Mouse (Mus musculus) lung, adult 18-20 months (tissue): Measurements from ENCODE around the gene Cd34.

ENCODE experiments used
- DNase-seq, 2 experiments: peaks; one replicate each; pipeline ENCODE4 v3.0.0; 2022; ENCODE audit warnings: mixed read lengths in 2 of 2

The Cd34 gene

DNA sequence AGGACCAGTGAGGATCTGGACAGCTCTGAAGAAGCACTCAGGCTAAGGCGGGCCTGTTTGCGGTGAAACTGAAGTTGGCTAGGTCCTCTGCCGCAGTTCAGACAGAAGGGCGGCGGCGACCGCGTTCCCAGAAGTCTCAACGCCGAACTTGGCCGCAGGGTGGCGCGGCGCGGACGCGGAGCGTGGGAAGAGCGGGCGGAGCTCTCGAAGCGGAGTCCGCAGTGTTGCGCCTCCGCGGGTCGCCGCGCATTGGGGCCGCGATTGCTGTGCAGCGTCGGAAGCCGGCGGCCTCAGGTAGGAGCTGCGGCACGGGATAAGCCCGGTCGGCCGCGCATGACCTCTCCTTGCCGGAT lies 37.5 kb downstream of the Cd34 start:
- DNase-seq = peak; percentile 93

DNA sequence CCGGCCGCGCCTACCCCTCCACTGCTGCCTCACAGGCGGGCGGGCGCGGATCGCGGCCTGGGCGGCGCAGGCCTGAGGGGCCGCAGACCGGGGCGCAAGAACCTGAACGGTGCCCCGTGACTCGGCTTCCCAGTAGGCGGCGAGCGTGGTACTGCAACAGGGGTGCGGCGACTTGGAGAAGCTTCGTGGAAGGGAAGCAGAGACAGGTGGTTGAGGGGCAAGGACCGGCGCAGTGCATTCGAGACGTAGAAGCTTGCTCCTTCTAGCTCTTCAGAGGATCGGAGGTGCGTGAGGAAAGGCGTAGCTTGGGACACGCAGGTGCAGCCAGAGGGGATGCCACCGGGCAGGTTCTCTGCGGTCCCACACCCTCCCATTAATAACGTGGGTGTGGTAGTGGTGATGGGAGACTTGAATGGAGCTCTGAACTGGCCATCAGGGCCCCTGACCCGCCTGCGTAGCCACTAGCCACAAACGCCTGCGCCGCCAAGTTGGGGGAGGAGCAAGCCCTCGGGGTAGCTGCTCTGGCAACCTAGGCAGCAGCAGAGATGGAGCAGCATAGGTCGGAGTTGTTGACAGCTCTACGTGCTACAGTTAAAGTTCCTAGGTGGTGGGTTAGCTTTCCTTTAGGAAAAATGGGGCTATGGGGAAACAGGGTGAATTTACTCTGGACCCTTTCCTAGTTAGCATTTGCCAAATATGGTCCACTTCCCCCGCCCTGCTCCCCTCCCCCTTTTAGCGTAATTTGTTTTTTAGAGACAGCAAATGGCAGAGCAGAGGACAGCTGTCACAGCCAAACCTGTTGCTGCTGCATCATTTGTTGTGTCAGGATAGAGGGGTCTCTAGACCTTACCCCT lies 38.1 kb downstream of the Cd34 start:
- peak; percentile 89 to 90 for DNase-seq

DNA sequence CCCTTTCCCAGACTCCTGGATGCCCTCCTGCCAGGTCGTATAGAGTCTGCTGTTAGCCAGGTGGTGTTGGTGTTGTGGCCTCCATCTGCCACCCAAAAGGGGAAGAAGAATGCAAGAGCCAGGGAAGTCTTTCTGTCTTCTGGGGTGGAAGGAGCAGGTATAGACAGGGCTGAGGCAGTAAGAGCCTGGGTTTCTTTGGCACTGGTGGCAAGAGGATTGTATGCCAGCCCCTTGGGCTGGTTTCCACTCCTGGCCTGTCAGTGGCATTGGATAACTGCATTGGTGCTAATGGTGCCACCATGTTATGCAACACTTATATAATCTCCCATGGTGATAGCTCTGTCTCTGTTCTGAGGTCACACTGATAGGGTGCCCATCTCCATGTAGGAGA lies 38.7 kb downstream of the Cd34 start:
- no peak for DNase-seq

DNA sequence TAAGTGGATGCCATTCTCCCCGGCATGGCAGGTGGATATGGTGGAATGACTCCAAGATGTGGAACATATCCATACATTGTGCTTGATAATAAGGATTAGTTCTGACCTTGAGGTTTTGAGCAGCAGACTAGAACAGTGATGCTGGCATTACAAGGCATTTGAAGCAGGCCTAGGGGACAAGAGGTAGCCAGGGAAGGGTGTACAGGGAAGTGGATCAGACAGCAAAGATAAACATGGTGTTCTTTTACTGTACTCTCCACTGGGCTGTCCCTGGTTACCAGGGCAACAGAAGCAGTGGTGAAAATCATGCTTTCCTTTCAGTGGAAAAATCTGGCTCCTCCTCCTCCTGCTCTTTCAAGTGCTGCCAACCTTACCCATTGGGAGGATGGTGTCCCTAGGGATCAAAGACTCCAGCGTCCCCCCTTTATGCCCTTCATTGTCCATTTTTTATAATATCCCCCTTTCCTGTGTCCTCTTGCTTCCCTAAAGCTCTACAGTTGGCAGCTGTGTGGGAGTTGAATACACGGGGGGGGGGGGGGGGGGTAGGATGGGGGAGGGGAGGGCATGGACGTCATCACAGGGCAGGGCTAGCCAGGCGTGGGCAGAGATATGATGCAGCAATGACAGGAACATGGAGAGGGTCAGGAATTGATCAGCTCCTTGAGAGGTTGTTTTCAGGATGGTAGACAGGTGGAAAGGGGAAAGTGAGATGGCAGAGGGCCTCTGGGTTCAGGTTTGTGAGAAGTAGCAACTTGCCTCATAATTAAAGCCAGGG lies 39.5 kb downstream of the Cd34 start:
- peak; percentile 28 to 66 for DNase-seq

DNA sequence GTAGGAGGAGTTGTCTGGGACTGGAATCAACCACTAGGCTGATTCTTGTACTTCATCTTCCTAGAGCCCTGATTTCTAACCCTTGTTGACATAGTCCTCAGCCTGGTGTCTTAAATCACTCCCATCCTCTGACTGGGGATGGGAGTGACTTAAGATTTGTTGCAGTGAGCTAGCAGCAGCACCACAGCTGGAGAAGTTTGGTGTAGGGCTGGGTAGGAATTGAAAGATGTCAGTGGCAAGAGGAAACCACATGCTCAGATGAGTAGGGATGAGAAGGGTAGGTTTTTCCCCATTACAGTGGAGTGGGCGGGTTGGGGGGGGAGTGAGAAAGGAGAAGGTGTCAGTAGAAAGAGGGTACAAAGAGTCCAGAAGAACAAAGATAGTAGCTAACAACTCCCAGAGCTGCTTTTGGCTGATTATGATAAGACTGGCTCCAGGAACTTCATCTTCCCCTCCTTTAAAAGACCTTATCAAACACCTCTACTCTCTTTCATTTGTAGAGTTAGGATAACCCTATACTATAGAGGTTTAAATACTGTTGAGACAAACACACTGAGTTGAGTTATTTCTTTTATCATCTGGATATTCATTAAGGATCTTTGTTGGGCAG lies 42.3 kb downstream of the Cd34 start:
- no peak for DNase-seq

DNA sequence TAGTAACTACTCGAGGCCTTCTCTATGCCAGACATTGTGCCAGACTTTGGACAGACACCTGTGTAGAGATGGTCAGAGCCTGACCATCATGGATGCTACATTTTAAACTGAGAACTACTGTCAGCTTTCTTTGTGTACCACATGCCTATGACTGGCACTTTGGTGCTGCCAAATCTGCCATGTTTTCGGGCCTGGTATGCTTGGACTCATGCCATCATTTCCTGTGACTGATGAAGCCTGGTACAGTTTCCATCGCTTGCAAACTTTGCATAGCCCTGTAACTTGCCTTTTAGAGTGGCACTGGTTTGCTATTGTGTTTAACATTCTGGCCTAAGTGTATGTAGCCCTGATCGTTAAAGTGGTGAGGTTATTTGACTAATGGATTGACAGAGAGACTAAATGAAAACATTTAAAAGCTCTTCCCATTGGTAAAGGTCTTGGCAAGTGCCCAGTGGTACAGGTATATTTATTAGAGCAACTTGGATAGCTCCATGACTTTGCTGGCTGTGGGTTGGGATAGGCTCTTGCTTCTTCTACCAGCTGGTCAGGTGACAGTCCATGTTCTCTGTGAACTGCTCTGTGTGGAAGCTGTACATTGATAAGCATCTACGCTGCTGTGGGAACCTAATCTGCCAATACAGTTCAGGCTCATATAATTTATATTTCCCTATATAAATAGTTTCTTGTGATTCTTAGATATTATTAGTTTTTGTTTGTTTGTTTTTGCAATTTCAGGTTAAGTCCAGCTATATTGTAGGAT lies 44.5 kb downstream of the Cd34 start:
- no peak for DNase-seq

DNA sequence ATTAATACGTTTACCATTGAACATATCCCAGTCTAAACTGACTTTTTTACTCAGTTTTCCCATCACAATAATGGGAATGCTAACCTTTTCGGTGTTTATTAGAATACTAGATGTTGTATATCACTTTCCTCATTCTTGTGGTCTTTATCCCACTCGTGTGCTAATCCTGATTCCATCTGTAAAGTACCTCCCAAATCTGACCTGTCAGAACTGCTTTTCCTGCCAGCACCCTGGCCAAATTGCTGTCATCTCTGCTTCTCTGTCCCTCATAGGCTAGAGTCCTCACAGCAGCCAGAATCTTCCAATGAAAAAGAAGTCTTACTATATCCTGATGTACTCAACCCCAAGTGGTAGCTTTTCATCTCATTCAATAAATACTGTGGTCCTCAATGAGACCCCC lies 46.3 kb downstream of the Cd34 start:
- no peak for DNase-seq

DNA sequence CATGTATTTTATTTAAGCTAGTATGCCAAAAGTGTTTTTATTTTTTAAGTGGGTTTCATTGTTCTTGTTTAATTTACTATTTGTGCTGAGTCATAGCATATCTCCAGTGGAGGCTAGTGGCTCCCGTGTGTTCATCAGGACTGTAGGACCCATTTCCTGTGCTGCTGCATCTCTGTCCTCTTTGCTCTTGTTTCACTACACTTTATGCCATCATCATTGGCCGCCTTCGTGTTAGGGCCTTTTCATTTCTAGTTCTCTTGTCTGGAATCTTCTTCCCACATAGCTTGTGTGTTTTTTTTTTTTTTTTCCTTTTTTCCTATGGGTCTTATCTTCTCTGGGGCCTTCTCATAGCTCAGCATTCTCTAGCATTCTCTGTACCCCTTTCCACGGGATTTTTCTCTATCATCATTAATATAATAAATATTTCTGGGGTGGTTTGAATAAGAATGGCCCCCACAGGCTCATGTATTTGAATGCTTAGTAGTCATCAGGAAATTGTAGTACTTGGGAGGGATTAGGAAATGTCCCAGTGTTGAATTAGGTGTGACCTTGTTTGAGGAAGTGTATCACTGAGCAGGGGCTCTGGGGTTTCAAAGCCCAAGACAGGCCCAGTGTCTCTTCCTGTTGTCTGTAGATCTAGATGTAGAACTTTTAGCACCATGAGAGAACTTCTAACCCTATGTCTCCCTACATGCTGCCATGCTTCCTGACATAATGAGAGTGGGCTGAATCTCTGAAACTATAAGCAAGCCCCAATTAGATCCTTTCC lies 47.0 kb downstream of the Cd34 start:
- no peak for DNase-seq

DNA sequence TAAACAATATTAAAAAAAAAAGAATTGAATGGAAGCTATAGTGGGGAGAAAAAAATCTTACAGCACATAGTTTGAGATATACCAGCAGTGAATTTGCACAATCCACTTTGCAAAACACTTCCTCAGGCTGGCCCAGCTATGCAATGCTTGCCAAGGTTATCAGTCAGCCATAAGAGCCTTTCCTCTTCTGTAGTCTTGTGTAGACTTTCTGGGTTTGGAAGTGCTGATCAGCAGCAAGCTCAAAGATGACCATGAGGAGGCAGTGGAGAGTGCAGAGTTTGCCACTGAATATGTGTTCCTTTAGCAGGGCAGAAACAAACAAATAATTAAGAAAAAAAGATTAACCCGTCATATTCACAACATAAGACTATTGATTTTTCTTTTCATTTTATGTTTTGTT lies 50.4 kb downstream of the Cd34 start:
- no peak for DNase-seq

DNA sequence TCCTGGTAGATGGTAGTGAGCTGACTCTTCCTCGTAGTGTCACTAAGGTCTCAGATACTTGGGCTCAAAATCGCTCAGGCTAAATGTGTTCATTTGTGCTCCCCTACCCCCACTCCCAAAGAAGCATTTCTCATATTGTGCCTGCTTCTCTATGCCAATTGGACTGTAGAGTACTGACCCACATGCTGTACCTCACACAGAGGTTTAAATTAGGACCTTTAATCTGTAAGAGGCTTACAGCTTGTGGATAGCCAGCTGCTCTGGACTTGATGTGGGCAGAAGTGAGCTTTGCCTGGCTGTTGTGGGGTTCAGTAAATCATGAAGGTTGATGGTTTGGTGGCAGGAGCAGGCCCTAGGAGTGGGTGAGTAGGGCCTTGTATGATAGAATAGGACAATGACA lies 52.4 kb downstream of the Cd34 start:
- DNase-seq = no peak

DNA sequence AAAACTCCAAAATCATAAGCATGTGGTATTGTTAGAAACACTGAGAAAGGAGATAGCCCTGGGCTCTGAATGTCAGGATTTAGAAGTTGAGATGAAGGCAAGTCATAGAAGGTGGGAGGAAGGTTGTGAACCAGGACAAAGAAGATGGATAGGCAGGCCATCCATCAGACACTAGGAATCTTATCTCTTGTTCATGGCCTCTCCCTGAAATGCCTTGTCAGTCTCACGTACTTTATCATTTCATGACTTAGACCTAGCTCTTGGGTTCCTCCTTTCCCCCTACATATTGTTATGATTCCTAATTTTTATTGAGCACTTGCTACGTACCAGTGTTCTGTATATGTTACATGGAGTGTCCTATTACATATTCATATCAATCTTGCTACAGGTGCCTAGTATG lies 53.0 kb downstream of the Cd34 start:
- no peak for DNase-seq

DNA sequence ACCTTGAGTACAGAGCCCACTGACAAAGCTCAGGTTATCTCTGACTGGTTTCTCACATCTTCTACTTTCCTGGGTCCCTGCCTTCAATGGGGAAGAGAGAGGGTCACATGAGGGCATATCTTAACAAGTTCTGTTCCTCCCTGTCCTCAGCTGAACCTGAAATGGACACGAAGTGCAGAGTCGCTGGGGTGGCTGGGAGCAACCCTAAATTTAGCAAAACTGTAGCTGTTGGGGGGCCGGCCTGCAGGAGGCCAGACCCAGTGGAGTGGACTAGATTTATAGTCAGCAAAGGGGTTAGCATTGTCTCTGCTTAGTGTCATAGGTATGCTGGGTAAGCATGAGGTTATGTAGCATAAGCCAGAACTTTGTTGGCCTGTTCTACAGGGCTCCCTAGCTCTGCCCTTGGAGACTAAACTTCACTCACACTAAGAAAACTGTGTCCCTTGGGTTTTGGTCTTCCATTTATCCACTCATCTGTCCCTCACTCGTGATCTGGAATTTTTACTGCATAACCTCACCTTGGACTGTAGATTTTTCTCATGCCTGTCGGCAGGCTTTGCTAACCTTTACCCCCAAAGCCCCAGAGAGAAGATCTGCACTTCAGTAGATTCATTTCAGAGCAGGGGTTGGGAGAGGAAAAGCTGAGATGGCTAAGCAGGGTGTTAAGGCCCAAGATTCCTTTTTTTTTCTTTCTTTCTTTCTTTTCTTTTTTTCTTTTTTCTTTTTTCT lies 54.1 kb downstream of the Cd34 start:
- DNase-seq = no peak

DNA sequence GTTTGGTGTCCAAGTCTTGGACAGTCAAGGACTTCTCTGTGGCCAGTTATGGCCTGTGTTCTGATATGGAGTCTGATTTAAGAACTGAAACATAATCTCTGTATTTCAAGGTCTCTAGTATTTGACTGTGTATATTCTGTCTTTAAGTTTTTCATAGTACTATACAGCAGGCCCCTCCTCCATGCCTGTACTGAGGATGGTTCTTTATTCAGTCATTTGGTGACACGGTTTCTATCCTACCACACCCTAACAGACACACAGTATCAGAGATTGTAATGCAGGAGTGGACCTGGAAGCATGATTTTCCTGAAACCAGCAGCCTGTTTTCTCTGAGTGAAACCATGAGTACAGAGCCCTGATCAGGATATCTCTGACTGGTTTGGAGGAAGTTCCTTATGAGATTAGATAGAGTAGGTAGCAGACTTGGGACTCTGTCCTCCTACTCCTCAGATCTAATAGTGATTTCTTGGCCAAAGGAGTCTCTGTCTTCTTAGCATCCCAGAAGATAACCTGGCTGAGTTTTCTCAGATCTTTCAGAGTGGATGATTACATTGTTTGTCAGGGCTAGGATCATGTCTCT lies 54.9 kb downstream of the Cd34 start:
- no peak for DNase-seq

DNA sequence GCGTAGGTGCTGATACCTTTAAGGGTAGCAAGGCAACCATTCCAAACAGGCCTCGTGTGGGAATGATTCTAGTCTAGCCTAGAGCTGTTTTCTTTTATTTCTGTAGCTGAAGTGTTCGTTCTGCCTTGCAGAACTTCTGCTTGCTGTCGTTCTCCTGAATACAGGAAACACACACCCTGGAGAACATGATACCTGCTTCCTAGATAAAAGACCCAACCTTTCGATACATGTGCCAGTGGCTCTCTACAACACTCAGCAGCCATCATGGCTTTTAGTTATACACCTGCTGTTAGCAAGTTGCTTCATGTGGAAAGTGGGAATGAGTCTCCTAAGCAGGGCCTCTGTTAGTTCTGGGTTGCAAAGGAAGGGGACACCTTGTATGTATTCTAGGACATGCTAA lies 55.6 kb downstream of the Cd34 start:
- DNase-seq = no peak

DNA sequence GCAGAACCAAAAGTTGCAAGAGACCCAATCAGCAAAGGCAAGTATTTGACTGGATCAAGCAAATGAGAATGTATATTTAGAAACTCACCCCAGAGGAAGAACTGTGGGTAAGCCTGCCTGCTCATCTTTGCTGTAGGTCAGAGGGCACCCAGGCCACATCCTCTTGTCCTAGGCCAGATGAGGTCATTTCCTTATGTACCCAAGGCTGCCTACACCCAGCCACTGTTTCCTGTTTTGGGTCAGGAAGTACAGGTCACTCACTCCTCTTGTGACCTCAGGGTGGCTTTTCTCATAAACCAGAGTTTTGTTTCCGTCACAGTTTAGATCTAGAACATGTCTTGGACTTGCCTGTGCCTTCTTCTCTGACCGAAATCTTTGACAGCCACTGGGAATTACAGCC lies 56.6 kb downstream of the Cd34 start:
- peak; percentile 84 to 88 for DNase-seq

DNA sequence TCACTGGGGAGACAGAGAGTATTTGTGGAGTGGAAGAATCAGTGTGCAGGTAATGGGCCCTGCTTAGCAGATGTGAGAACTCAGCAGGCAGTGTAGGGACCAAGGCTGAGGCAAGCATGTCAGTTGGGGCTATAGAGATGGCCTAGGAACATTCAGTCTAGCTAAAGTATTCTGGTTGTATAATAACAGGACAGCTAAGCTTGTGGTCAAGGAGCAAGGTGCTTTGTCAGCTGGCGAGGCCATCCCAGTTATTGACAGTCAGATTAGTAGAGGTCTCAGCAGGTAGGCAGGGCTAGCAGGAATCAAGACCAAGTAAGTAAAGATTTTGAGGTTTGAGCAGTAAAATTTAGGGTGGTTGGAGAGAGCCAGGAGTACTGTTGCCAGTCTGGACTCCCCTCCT lies 59.8 kb downstream of the Cd34 start:
- no peak for DNase-seq

DNA sequence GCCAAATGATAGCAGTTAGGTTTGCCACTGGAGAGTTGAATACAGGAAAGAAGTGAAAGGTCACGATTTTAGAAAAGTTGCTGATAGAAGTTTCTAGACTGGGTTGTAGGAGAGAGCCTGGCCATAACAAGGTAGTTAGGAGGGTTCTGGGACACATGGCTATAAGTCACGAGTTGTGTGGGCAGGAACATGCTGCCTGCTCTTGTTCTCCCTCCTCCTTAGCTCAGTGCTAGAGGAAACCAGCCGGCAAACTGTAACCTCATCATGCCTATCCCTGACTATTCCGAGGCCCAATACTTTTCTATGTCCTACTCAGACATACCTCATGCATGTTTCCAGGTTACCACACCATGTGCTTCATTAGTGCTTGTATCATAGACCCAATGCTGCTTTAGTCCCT lies 64.7 kb downstream of the Cd34 start:
- no peak for DNase-seq

DNA sequence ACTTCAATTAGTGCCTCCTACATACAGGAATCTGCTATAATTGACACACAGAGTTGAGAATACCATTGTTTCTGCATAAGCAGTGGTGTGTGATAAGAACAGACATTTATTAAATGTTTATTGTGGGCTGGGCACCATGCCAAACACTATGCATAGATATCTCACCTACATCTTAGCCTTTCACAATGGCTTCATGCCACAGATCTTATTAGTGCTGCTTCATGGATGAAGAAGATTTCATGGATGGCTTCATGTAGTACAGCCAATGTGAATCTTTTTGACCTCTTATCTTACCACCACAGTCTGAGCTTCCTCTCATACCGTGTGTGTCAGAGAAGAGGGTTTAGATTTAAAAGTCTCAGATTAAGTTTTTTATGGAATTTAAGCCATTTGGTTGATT lies 65.6 kb downstream of the Cd34 start:
- DNase-seq = no peak

DNA sequence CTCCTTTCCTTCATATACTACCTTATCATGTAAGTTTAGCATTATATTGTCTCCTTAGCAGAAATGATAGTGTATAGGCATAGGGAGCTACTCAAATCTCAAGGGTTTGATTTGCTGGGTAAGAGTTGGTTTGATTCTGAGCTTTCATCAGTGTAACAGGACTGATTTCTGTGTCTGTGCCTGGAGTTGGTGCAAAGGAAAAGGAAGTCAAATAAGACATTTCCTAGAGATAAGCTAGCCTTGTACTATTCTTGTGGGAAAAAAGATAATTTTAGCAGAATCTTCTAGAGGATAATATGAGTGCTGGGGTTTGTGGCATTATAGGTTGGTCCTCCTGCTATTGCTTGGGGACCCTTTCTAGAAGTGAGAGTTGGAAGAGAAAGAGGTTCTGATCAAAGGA lies 67.6 kb downstream of the Cd34 start:
- no peak for DNase-seq
